Mouse (Mus musculus): Measurements from ENCODE around the gene Sobp. TPM values are rescaled to one million over a fixed set of nuclear protein-coding genes. Genes with fewer than 3 reads are reported as not detected.
A peak's percentile ranks its signal among the peaks of the same experiment; 100 is the strongest.

Gene Sobp
- polyA plus RNA-seq, 1 experiment from 2014 or later = not detected

GRCm38 (mm10) chr10:42991018-42991417, 183.3 kb downstream of the Sobp start:
- no peak overlapping the region for H3K4me3 ChIP-seq (ENCODE audit: inconsistent target)
- WGBS (ENCODE audit: missing documents) = 80% methylated on average over 9 of the region's 9 CpGs
- H3K36me3 ChIP-seq (ENCODE audit: inconsistent target) = no peaks in the 10 kb centered on the region
- no peaks in the 10 kb centered on the region for H3K79me2 ChIP-seq (ENCODE audit: inconsistent target)
- no peak overlapping the region for H3K27ac ChIP-seq

- Histone ChIP-seq H3K27ac (no peak overlapping the region), H3K4me3 (ENCODE audit: inconsistent target) (no peak overlapping the region), H3K36me3 (ENCODE audit: inconsistent target) (no peaks in the 10 kb centered on the region), H3K79me2 (ENCODE audit: inconsistent target) (no peaks in the 10 kb centered on the region)
- 38% methylated on average over 6 of the region's 6 CpGs for WGBS (ENCODE audit: missing documents)
Measured at GRCm38 (mm10) chr10:42989910-42990309, 184.4 kb downstream of the Sobp start.

- Histone ChIP-seq H3K4me3 (ENCODE audit: inconsistent target) (no peak overlapping the region), H3K79me2 (ENCODE audit: inconsistent target) (no peaks in the 10 kb centered on the region), H3K36me3 (ENCODE audit: inconsistent target) (no peaks in the 10 kb centered on the region), H3K27ac (no peak overlapping the region)
- WGBS (ENCODE audit: missing documents) = 87% methylated on average over 15 of the region's 15 CpGs
Measured at GRCm38 (mm10) chr10:42988627-42989026, 185.7 kb downstream of the Sobp start.

- Histone ChIP-seq H3K36me3 (ENCODE audit: inconsistent target) (no peaks in the 10 kb centered on the region), H3K79me2 (ENCODE audit: inconsistent target) (no peaks in the 10 kb centered on the region), H3K4me3 (ENCODE audit: inconsistent target) (no peak overlapping the region), H3K27ac (no peak overlapping the region)
- 22% methylated on average over 6 of the region's 6 CpGs for WGBS (ENCODE audit: missing documents)
Measured at GRCm38 (mm10) chr10:42987594-42988052, 186.7 kb downstream of the Sobp start.

GRCm38 (mm10) chr10:42984886-42985285, 189.4 kb downstream of the Sobp start:
- no peaks in the 10 kb centered on the region for H3K36me3 ChIP-seq (ENCODE audit: inconsistent target)
- no peak overlapping the region for H3K27ac ChIP-seq
- H3K4me3 ChIP-seq (ENCODE audit: inconsistent target) = no peak overlapping the region
- no peaks in the 10 kb centered on the region for H3K79me2 ChIP-seq (ENCODE audit: inconsistent target)
- 86% methylated on average over 3 of the region's 4 CpGs for whole genome bisulfite sequencing (ENCODE audit: missing documents)

- no peaks in the 10 kb centered on the region for H3K79me2 ChIP-seq (ENCODE audit: inconsistent target)
- no peak overlapping the region for H3K4me3 ChIP-seq (ENCODE audit: inconsistent target)
- 84% methylated on average over 4 of the region's 7 CpGs for WGBS (ENCODE audit: missing documents)
- H3K27ac ChIP-seq = no peak overlapping the region
- H3K36me3 ChIP-seq (ENCODE audit: inconsistent target) = no peaks in the 10 kb centered on the region
Measured at GRCm38 (mm10) chr10:42980999-42981757, 193.2 kb downstream of the Sobp start.

- Histone ChIP-seq H3K36me3 (ENCODE audit: inconsistent target) (no peaks in the 10 kb centered on the region), H3K4me3 (ENCODE audit: inconsistent target) (no peak overlapping the region), H3K27ac (no peak overlapping the region), H3K79me2 (ENCODE audit: inconsistent target) (no peaks in the 10 kb centered on the region)
- WGBS (ENCODE audit: missing documents) = 74% methylated on average over 3 of the region's 3 CpGs
Measured at GRCm38 (mm10) chr10:42978346-42978745, 196.0 kb downstream of the Sobp start.

GRCm38 (mm10) chr10:42976577-42976976, 197.8 kb downstream of the Sobp start:
- Histone ChIP-seq H3K36me3 (ENCODE audit: inconsistent target) (no peaks in the 10 kb centered on the region), H3K79me2 (ENCODE audit: inconsistent target) (no peaks in the 10 kb centered on the region), H3K4me3 (ENCODE audit: inconsistent target) (no peak overlapping the region), H3K27ac (no peak overlapping the region)
- WGBS (ENCODE audit: missing documents) = 84% methylated on average over 6 of the region's 6 CpGs

GRCm38 (mm10) chr10:42973537-42973936, 200.8 kb downstream of the Sobp start:
- WGBS (ENCODE audit: missing documents) = 75% methylated on average over 4 of the region's 4 CpGs

GRCm38 (mm10) chr10:42972504-42973172, 201.7 kb downstream of the Sobp start:
- Histone ChIP-seq H3K4me3 (ENCODE audit: inconsistent target) (no peak overlapping the region), H3K27ac (no peak overlapping the region), H3K79me2 (ENCODE audit: inconsistent target) (no peaks in the 10 kb centered on the region), H3K36me3 (ENCODE audit: inconsistent target) (no peaks in the 10 kb centered on the region)
- 42% methylated on average over 17 of the region's 18 CpGs for WGBS (ENCODE audit: missing documents)

More at GRCm38 (mm10) chr10:42973537-42973936, 200.8 kb downstream of the Sobp start:
- no peak overlapping the region for H3K4me3 ChIP-seq (ENCODE audit: inconsistent target)
- H3K79me2 ChIP-seq (ENCODE audit: inconsistent target) = no peaks in the 10 kb centered on the region
- H3K36me3 ChIP-seq (ENCODE audit: inconsistent target) = no peaks in the 10 kb centered on the region
- H3K27ac ChIP-seq = no peak overlapping the region

GRCm38 (mm10) chr10:42968332-42968731, 206.0 kb downstream of the Sobp start:
- Histone ChIP-seq H3K4me3 (ENCODE audit: inconsistent target) (no peak overlapping the region), H3K79me2 (ENCODE audit: inconsistent target) (no peaks in the 10 kb centered on the region), H3K27ac (no peak overlapping the region), H3K36me3 (ENCODE audit: inconsistent target) (no peaks in the 10 kb centered on the region)
- 74% methylated on average over 2 of the region's 2 CpGs for WGBS (ENCODE audit: missing documents)

GRCm38 (mm10) chr10:42963061-42963460, 211.3 kb downstream of the Sobp start:
- Histone ChIP-seq H3K4me3 (ENCODE audit: inconsistent target) (no peak overlapping the region), H3K27ac (peak overlapping the region; percentile 76; the same call in 1 of the 2 replicates), H3K36me3 (ENCODE audit: inconsistent target) (no peaks in the 10 kb centered on the region), H3K79me2 (ENCODE audit: inconsistent target) (no peaks in the 10 kb centered on the region)
- 96% methylated on average over 2 of the region's 2 CpGs for WGBS (ENCODE audit: missing documents)

GRCm38 (mm10) chr10:42962655-42963054, 211.7 kb downstream of the Sobp start:
- WGBS (ENCODE audit: missing documents) = 36% methylated on average over 13 of the region's 13 CpGs
- H3K4me3 ChIP-seq (ENCODE audit: inconsistent target) = no peak overlapping the region
- H3K79me2 ChIP-seq (ENCODE audit: inconsistent target) = no peaks in the 10 kb centered on the region
- H3K27ac ChIP-seq = peak overlapping the region; percentile 76
- no peaks in the 10 kb centered on the region for H3K36me3 ChIP-seq (ENCODE audit: inconsistent target)

- WGBS (ENCODE audit: missing documents) = 8% methylated on average over 4 of the region's 6 CpGs
- Histone ChIP-seq H3K27ac (peak overlapping the region; percentile 76), H3K4me3 (ENCODE audit: inconsistent target) (no peak overlapping the region), H3K36me3 (ENCODE audit: inconsistent target) (no peaks in the 10 kb centered on the region), H3K79me2 (ENCODE audit: inconsistent target) (no peaks in the 10 kb centered on the region)
Measured at GRCm38 (mm10) chr10:42962181-42962601, 212.1 kb downstream of the Sobp start.

- H3K27ac ChIP-seq = peak overlapping the region; percentile 76
- H3K36me3 ChIP-seq (ENCODE audit: inconsistent target) = no peaks in the 10 kb centered on the region
- 91% methylated on average over 6 of the region's 6 CpGs for WGBS (ENCODE audit: missing documents)
- no peaks in the 10 kb centered on the region for H3K79me2 ChIP-seq (ENCODE audit: inconsistent target)
- no peak overlapping the region for H3K4me3 ChIP-seq (ENCODE audit: inconsistent target)
Measured at GRCm38 (mm10) chr10:42961771-42962170, 212.6 kb downstream of the Sobp start.
